Mouse (Mus musculus) E14TG2a.4 (cell line): ENCODE data around the gene Chst8.

Experiments
- H3K27me3 ChIP-seq: 2 replicates; pipeline ENCODE4 v1.6.1; 2014; ENCODE audit warnings: low read length, control low read depth; ENCODE audit not compliant: insufficient read depth
- H3K36me3 ChIP-seq: 2 replicates; pipeline ENCODE4 v1.6.1; 2014; ENCODE audit warnings: low read length, control low read depth; ENCODE audit not compliant: insufficient read depth
- H3K4me1 ChIP-seq: replicated peaks from 2 replicates; pipeline ENCODE4 v1.6.1; 2014; ENCODE audit warnings: low read depth, low read length, control low read depth
- H3K4me3 ChIP-seq: replicated peaks from 2 replicates; pipeline ENCODE4 v1.5.1; 2014; ENCODE audit warnings: mild to moderate bottlenecking, low read length
- H3K9me3 ChIP-seq: 2 replicates; pipeline ENCODE4 v1.6.1; 2014; ENCODE audit warnings: low read length, control low read depth
- CTCF ChIP-seq: conservative IDR thresholded peaks from 2 replicates; pipeline ENCODE4 v1.5.1; 2014; ENCODE audit warnings: low read length
- NANOG ChIP-seq: IDR thresholded peaks from 2 replicates; pipeline ENCODE4 v1.6.1; 2014; ENCODE audit warnings: borderline replicate concordance, low read length, mixed read lengths
- POU5F1 ChIP-seq: IDR thresholded peaks from 2 replicates; pipeline ENCODE4 v1.6.1; 2014; ENCODE audit warnings: low read length, borderline replicate concordance

The Chst8 gene

GRCm38 (mm10) chr7:34722151-34722550, 90.4 kb downstream of the Chst8 start:
- H3K4me1 ChIP-seq = peaks cover 46% of the 10 kb centered on the region
- no peaks in the 10 kb centered on the region for H3K9me3 ChIP-seq
- TF ChIP-seq NANOG = no peak
- TF ChIP-seq POU5F1 = no peak
- TF ChIP-seq CTCF = no peak
- peak overlapping the region; percentile 52 for H3K4me3 ChIP-seq
- H3K36me3 ChIP-seq = no peaks in the 10 kb centered on the region
- no peaks in the 10 kb centered on the region for H3K27me3 ChIP-seq

- no peaks in the 10 kb centered on the region for H3K9me3 ChIP-seq
- H3K27me3 ChIP-seq = 0 out of 2 replicates have a peak, but pooled peaks cover 2% of the 10 kb centered on the region
- TF ChIP-seq POU5F1 = no peak
- TF ChIP-seq CTCF = no peak
- no peak for TF ChIP-seq NANOG
- H3K4me3 ChIP-seq = peak overlapping the region; percentile 52
- no peaks in the 10 kb centered on the region for H3K36me3 ChIP-seq
- peaks cover 50% of the 10 kb centered on the region for H3K4me1 ChIP-seq
These were observed 90.9 kb downstream of the Chst8 start for GRCm38 (mm10) chr7:34721650-34722048.

- TF ChIP-seq POU5F1 = no peak
- no peak for TF ChIP-seq NANOG
- no peak for TF ChIP-seq CTCF
- Histone ChIP-seq H3K36me3 (no peaks in the 10 kb centered on the region), H3K27me3 (0 out of 2 replicates have a peak, but pooled peaks cover 2% of the 10 kb centered on the region), H3K9me3 (no peaks in the 10 kb centered on the region), H3K4me1 (peaks cover 50% of the 10 kb centered on the region), H3K4me3 (peak overlapping the region; percentile 43)
These were observed 91.4 kb downstream of the Chst8 start for GRCm38 (mm10) chr7:34720882-34721649.

GRCm38 (mm10) chr7:34719599-34719998, 92.9 kb downstream of the Chst8 start:
- Histone ChIP-seq H3K4me1 (peaks cover 50% of the 10 kb centered on the region), H3K9me3 (no peaks in the 10 kb centered on the region), H3K27me3 (0 out of 2 replicates have a peak, but pooled peaks cover 5% of the 10 kb centered on the region), H3K4me3 (no peak overlapping the region), H3K36me3 (no peaks in the 10 kb centered on the region)
- TF ChIP-seq CTCF = peak; percentile 63
- TF ChIP-seq NANOG = no peak

- no peak overlapping the region for H3K4me3 ChIP-seq
- peaks cover 48% of the 10 kb centered on the region for H3K4me1 ChIP-seq
- H3K9me3 ChIP-seq = no peaks in the 10 kb centered on the region
- TF ChIP-seq CTCF (no peak), NANOG (no peak), POU5F1 (no peak)
- 0 out of 2 replicates have a peak, but pooled peaks cover 6% of the 10 kb centered on the region for H3K27me3 ChIP-seq
- H3K36me3 ChIP-seq = no peaks in the 10 kb centered on the region
These were observed 93.9 kb downstream of the Chst8 start for GRCm38 (mm10) chr7:34718651-34719050.

GRCm38 (mm10) chr7:34717161-34717810, 95.2 kb downstream of the Chst8 start:
- H3K9me3 ChIP-seq = no peaks in the 10 kb centered on the region
- H3K36me3 ChIP-seq = no peaks in the 10 kb centered on the region
- H3K4me1 ChIP-seq = peaks cover 36% of the 10 kb centered on the region
- 0 out of 2 replicates have a peak, but pooled peaks cover 11% of the 10 kb centered on the region for H3K27me3 ChIP-seq
- TF ChIP-seq CTCF (no peak), NANOG (no peak)
- no peak overlapping the region for H3K4me3 ChIP-seq

GRCm38 (mm10) chr7:34714848-34715460, 97.6 kb downstream of the Chst8 start:
- no peak for TF ChIP-seq POU5F1
- no peak for TF ChIP-seq CTCF
- Histone ChIP-seq H3K4me1 (peaks cover 14% of the 10 kb centered on the region), H3K36me3 (no peaks in the 10 kb centered on the region), H3K9me3 (no peaks in the 10 kb centered on the region), H3K27me3 (0 out of 2 replicates have a peak, but pooled peaks cover 14% of the 10 kb centered on the region), H3K4me3 (no peak overlapping the region)

GRCm38 (mm10) chr7:34709111-34709510, 103.4 kb downstream of the Chst8 start:
- peaks cover 5% of the 10 kb centered on the region; the same call in 1 of the 2 replicates for H3K4me1 ChIP-seq
- H3K9me3 ChIP-seq = peaks cover 7% of the 10 kb centered on the region; the same call in 1 of the 2 replicates
- peaks cover 14% of the 10 kb centered on the region for H3K27me3 ChIP-seq
- no peak for TF ChIP-seq CTCF
- TF ChIP-seq NANOG = no peak
- no peak for TF ChIP-seq POU5F1
- no peak overlapping the region for H3K4me3 ChIP-seq
- no peaks in the 10 kb centered on the region for H3K36me3 ChIP-seq

GRCm38 (mm10) chr7:34704401-34704800, 108.1 kb downstream of the Chst8 start:
- TF ChIP-seq CTCF = no peak
- TF ChIP-seq POU5F1 = no peak
- no peak for TF ChIP-seq NANOG
- Histone ChIP-seq H3K4me1 (peaks cover 11% of the 10 kb centered on the region), H3K36me3 (no peaks in the 10 kb centered on the region), H3K4me3 (no peak overlapping the region), H3K9me3 (peaks cover 7% of the 10 kb centered on the region; the same call in 1 of the 2 replicates), H3K27me3 (peaks cover 37% of the 10 kb centered on the region)
